Mouse (Mus musculus): ENCODE results near the gene Copz2.

DNA sequence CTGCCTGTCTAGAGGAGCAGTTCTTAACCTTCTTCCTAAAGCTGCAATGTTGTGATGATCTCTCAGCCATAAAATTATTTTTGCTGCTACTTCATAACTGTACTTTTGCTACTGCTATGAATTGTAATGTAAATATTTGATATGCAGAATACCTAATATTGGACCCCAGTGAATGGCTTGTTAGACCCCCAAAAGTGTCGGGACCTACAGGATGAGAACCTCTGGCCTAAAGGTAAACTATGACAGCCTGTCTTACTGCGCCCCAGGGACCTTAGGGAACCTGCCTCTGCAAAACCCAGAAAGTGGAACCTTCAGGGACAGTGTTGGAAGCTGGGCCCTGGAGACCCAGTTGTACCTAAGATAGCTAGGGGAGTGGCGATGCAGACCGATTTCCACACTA is 25.6 kb downstream of the Copz2 start:
- no peak for TF ChIP-seq ZC3H11A (IDR thresholded peaks at IDR 0.05; ENCODE audit: borderline replicate concordance, low read depth, low read length)
- TF ChIP-seq MAFK (IDR thresholded peaks at IDR 0.05; ENCODE audit: insufficient read depth, low read depth, low read length): no peak
- no peak for TF ChIP-seq ZNF384 (IDR thresholded peaks at IDR 0.05; ENCODE audit: low read depth, low read length)
- TF ChIP-seq HCFC1 (IDR thresholded peaks at IDR 0.05; ENCODE audit: borderline replicate concordance, insufficient read depth, low read length): no peak

Data from ES-E14 (cell line).